Mouse (Mus musculus) C2C12 (cell line): Measurements from ENCODE around the gene Pdcl2. TPM values are rescaled to one million over a fixed set of nuclear protein-coding genes. Genes with fewer than 3 reads are reported as not detected.

Experiments used
- H3K27me3 ChIP-seq: one replicate; pipeline ENCODE4 v1.6.1; 2011; ENCODE audit not compliant: control insufficient read depth, insufficient read depth, insufficient read length
- H3K36me3 ChIP-seq: one replicate; pipeline ENCODE4 v1.6.1; 2011; ENCODE audit not compliant: control insufficient read depth, insufficient read depth
- H3K4me3 ChIP-seq: one replicate; pipeline ENCODE4 v1.5.1; 2011; ENCODE audit warnings: mild to moderate bottlenecking, control low read depth; ENCODE audit not compliant: poor library complexity, insufficient read depth, severe bottlenecking
- H3K79me2 ChIP-seq: one replicate; pipeline ENCODE4 v1.6.1; 2011; ENCODE audit not compliant: control insufficient read depth, insufficient read depth
- H3K79me3 ChIP-seq: one replicate; pipeline ENCODE4 v1.6.1; 2011; ENCODE audit warnings: low read depth, control low read depth
- H3ac ChIP-seq: one replicate; pipeline ENCODE3; 2011; ENCODE audit warnings: low read depth; ENCODE audit not compliant: control insufficient read depth, insufficient read length
- CEBPB ChIP-seq: IDR thresholded peaks from one replicate; pipeline ENCODE4 v1.6.1; 2011; ENCODE audit warnings: low read depth, mild to moderate bottlenecking, control low read depth, moderate library complexity
- CTCF ChIP-seq: IDR thresholded peaks from one replicate; pipeline ENCODE4 v1.5.1; 2011; ENCODE audit not compliant: control insufficient read depth, insufficient read depth, insufficient read length
- FOSL1 ChIP-seq: IDR thresholded peaks from one replicate; pipeline ENCODE4 v1.8.0; 2011; ENCODE audit warnings: mild to moderate bottlenecking, low read length; ENCODE audit not compliant: poor library complexity, insufficient read depth, severe bottlenecking
- MAX ChIP-seq: IDR thresholded peaks from one replicate; pipeline ENCODE4 v1.6.1; 2011; ENCODE audit warnings: mild to moderate bottlenecking, control low read depth
- MYOD1 ChIP-seq: IDR thresholded peaks from one replicate; pipeline ENCODE4 v1.6.1; 2011; ENCODE audit warnings: low read depth; ENCODE audit not compliant: control insufficient read depth, insufficient read length
- MYOG ChIP-seq: IDR thresholded peaks from one replicate; pipeline ENCODE4 v1.6.1; 2011; ENCODE audit not compliant: control insufficient read depth, insufficient read length; ENCODE audit errors: extremely low read depth
- USF1 ChIP-seq: IDR thresholded peaks from one replicate; pipeline ENCODE4 v1.6.1; 2011; ENCODE audit warnings: low read depth, mild to moderate bottlenecking, control low read depth, moderate library complexity
- polyA plus RNA-seq: library from polyadenylated mRNA; unstranded; fragments of >200 nt; fragmentation: generic; extraction: Trizol; gene quantifications from one replicate; pipeline ENCODE4 v1.2.1, GENCODE M21; 2012; ENCODE audit warnings: missing spikeins

Gene Pdcl2
- polyA plus RNA-seq, 1 experiment, result not detected

GRCm38 (mm10) chr5:76333833-76334232, 2.9 kb upstream of the Pdcl2 start:
- Histone ChIP-seq H3K79me3 (no peaks in the 10 kb centered on the region), H3K27me3 (no peaks in the 10 kb centered on the region), H3K79me2 (no peaks in the 10 kb centered on the region), H3K36me3 (no peaks in the 10 kb centered on the region), H3K4me3 (no peak overlapping the region), H3ac (no peak overlapping the region)
- TF ChIP-seq CEBPB (no peak), MAX (no peak), FOSL1 (no peak), CTCF (no peak), MYOD1 (no peak), MYOG (no peak), USF1 (no peak)

- no peak for TF ChIP-seq USF1
- TF ChIP-seq FOSL1, result no peak
- TF ChIP-seq CEBPB, result no peak
- no peak for TF ChIP-seq MAX
- no peak for TF ChIP-seq MYOG
- no peak for TF ChIP-seq CTCF
- TF ChIP-seq MYOD1, result no peak
- H3K79me3 ChIP-seq, result no peaks in the 10 kb centered on the region
- no peaks in the 10 kb centered on the region for H3K27me3 ChIP-seq
- no peaks in the 10 kb centered on the region for H3K36me3 ChIP-seq
- no peak overlapping the region for H3ac ChIP-seq
- no peak overlapping the region for H3K4me3 ChIP-seq
- H3K79me2 ChIP-seq, result no peaks in the 10 kb centered on the region
Measured at GRCm38 (mm10) chr5:76327296-76327695, 3.7 kb downstream of the Pdcl2 start.

- no peaks in the 10 kb centered on the region for H3K79me3 ChIP-seq
- TF ChIP-seq MYOG (no peak), MYOD1 (no peak), MAX (no peak), FOSL1 (no peak), CEBPB (no peak), USF1 (no peak), CTCF (no peak)
- no peaks in the 10 kb centered on the region for H3K79me2 ChIP-seq
- no peaks in the 10 kb centered on the region for H3K36me3 ChIP-seq
- H3ac ChIP-seq, result no peak overlapping the region
- H3K4me3 ChIP-seq, result no peak overlapping the region
- H3K27me3 ChIP-seq, result no peaks in the 10 kb centered on the region
Measured at GRCm38 (mm10) chr5:76325113-76325512, 5.8 kb downstream of the Pdcl2 start.

- Histone ChIP-seq H3K36me3 (no peaks in the 10 kb centered on the region), H3K4me3 (no peak overlapping the region), H3K79me2 (no peaks in the 10 kb centered on the region), H3K79me3 (no peaks in the 10 kb centered on the region), H3ac (no peak overlapping the region), H3K27me3 (no peaks in the 10 kb centered on the region)
- no peak for TF ChIP-seq FOSL1
- no peak for TF ChIP-seq CTCF
- no peak for TF ChIP-seq MYOD1
- no peak for TF ChIP-seq USF1
- no peak for TF ChIP-seq MAX
- TF ChIP-seq MYOG, result no peak
- TF ChIP-seq CEBPB, result no peak
Measured at GRCm38 (mm10) chr5:76321249-76322196, 9.4 kb downstream of the Pdcl2 start.

GRCm38 (mm10) chr5:76308206-76308605, 22.8 kb downstream of the Pdcl2 start:
- H3K36me3 ChIP-seq, result no peaks in the 10 kb centered on the region
- no peaks in the 10 kb centered on the region for H3K27me3 ChIP-seq
- peaks cover 18% of the 10 kb centered on the region for H3K79me2 ChIP-seq
- H3ac ChIP-seq, result no peak overlapping the region
- TF ChIP-seq CEBPB (no peak), CTCF (no peak), MYOG (no peak), MAX (no peak), USF1 (no peak)
- peaks cover 4% of the 10 kb centered on the region for H3K79me3 ChIP-seq
- no peak overlapping the region for H3K4me3 ChIP-seq

GRCm38 (mm10) chr5:76306261-76306660, 24.7 kb downstream of the Pdcl2 start:
- Histone ChIP-seq H3K79me2 (peaks cover 38% of the 10 kb centered on the region), H3K4me3 (no peak overlapping the region), H3K36me3 (peaks cover 6% of the 10 kb centered on the region), H3ac (no peak overlapping the region), H3K27me3 (no peaks in the 10 kb centered on the region), H3K79me3 (peaks cover 22% of the 10 kb centered on the region)
- TF ChIP-seq FOSL1 (no peak), MAX (no peak), CEBPB (no peak), CTCF (no peak), MYOG (no peak), MYOD1 (no peak), USF1 (no peak)
